Mouse (Mus musculus) intestine, embryonic 14.5 days (tissue): ENCODE results near the gene Nudt21. TPM values are rescaled to one million over a fixed set of nuclear protein-coding genes. Genes with fewer than 3 reads are reported as not detected.

Source experiments
- ATAC-seq: fragments of 200-750 bp; cut with Nextera tagmentation; replicated peaks from 2 replicates; pipeline ENCODE4 v1.8.0; 2017; ENCODE audit warnings: low read depth, moderate number of reproducible peaks, moderate TSS enrichment, moderate library complexity; ENCODE audit not compliant: low FRiP score, low TSS enrichment
- DNase-seq: peaks from one replicate; pipeline ENCODE4 v3.0.0-alpha.2; 2018; ENCODE audit warnings: low spot score
- H3K27ac ChIP-seq: fragments of 300-500 bp; sonication (generic); 2 replicates; pipeline ENCODE4 v1.5.1; 2014; ENCODE audit warnings: low read depth, mild to moderate bottlenecking, control low read depth
- H3K27me3 ChIP-seq: fragments of 300-500 bp; sonication (generic); replicated peaks from 2 replicates; pipeline ENCODE4 v1.6.1; 2014; ENCODE audit warnings: low read length, control low read depth; ENCODE audit not compliant: control insufficient read depth, insufficient read depth
- H3K36me3 ChIP-seq: fragments of 300-500 bp; sonication (generic); 2 replicates; pipeline ENCODE4 v1.6.1; 2014; ENCODE audit warnings: low read length, control low read depth; ENCODE audit not compliant: control insufficient read depth, insufficient read depth
- H3K4me1 ChIP-seq: fragments of 300-500 bp; sonication (generic); replicated peaks from 2 replicates; pipeline ENCODE4 v1.6.1; 2014; ENCODE audit warnings: low read length, control low read depth, mixed read lengths; ENCODE audit not compliant: control insufficient read depth, insufficient read depth
- H3K4me2 ChIP-seq: fragments of 300-500 bp; sonication (generic); 2 replicates; pipeline ENCODE4 v1.6.1; 2014; ENCODE audit warnings: low read length
- H3K4me3 ChIP-seq: fragments of 300-500 bp; sonication (generic); 2 replicates; pipeline ENCODE4 v1.5.1; 2014; ENCODE audit warnings: low read depth, low read length, control low read depth, mixed read lengths
- H3K9ac ChIP-seq: fragments of 300-500 bp; sonication (generic); 2 replicates; pipeline ENCODE4 v1.6.1; 2014; ENCODE audit warnings: mild to moderate bottlenecking, low read length
- H3K9me3 ChIP-seq: fragments of 300-500 bp; sonication (generic); 2 replicates; pipeline ENCODE4 v1.6.1; 2016; ENCODE audit warnings: low read length, control low read depth; ENCODE audit not compliant: control insufficient read depth
- WGBS: fragments of 180-500 bp; shearing (Covaris S2); extraction: QIAGEN DNeasy Blood & Tissue Kit; methylation state at CpG from one replicate; pipeline ENCODE4 v1.1.7; 2014; 5-methylcytosine and 5-hydroxymethylcytosine counted together
- polyA plus RNA-seq: library from polyadenylated mRNA; unstranded; fragments of >200 nt; fragmentation: Nextera tagmentation; extraction: Ambion mirVana; gene quantifications from 2 replicates; pipeline ENCODE4 v1.2.1, GENCODE M21; 2014

The Nudt21 gene
- polyA plus RNA-seq: 128 and 141 TPM in 2 replicates

DNA sequence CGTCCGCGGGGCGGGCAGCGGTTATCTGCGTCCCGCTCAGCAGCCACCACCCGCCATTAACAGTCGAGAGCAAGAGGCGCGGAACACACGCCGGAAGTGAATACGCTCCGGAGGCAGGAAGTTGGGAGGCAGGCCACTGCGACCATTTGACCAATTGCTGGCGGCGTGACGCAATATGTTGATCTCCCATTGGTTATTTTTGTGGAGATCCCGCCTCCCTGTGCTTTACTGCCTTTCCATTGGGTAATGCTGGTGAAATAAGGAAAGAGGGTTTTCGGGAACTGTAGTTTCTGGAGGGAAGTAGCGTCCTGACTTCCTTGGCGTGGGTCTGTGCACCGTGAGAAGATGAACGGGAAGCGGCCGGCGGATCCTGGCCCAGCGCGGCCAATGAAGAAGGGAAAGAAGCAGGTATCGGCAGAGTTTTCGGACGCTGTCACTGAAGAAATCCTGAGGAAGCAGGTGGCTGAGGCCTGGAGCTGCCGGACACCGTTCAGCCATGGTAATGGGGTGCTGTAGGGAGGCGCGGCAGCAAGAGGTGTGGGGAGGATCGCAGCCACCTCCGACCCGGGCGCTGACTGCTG lies at the start of gene Nudt21, which contains the start of gene Ogfod1:
Gene Nudt21, minus strand, starts transcription at position 88 of the 581 bp plus-strand sequence.
Gene Ogfod1, plus strand, starts transcription at position 255 of the 581 bp plus-strand sequence.
- H3K4me1 ChIP-seq: peaks cover 15% of the 10 kb centered on the region
- H3K4me2 ChIP-seq: peak within 1 kb of the TSS; percentile 79
- DNase-seq (peak; percentile 98), ATAC-seq (peak; percentile 99)
- H3K27me3 ChIP-seq: no peaks in the 10 kb centered on the region
- peaks cover 12% of the 10 kb centered on the region; the same call in 1 of the 2 replicates for H3K36me3 ChIP-seq
- H3K9me3 ChIP-seq: no peaks in the 10 kb centered on the region
- H3K9ac ChIP-seq: peak within 1 kb of the TSS; percentile 64
- WGBS: under 1% methylated on average over 41 of the region's 41 CpGs
- H3K4me3 ChIP-seq: peak within 1 kb of the TSS; percentile 70
- H3K27ac ChIP-seq: peak within 1 kb of the TSS; percentile 48

DNA sequence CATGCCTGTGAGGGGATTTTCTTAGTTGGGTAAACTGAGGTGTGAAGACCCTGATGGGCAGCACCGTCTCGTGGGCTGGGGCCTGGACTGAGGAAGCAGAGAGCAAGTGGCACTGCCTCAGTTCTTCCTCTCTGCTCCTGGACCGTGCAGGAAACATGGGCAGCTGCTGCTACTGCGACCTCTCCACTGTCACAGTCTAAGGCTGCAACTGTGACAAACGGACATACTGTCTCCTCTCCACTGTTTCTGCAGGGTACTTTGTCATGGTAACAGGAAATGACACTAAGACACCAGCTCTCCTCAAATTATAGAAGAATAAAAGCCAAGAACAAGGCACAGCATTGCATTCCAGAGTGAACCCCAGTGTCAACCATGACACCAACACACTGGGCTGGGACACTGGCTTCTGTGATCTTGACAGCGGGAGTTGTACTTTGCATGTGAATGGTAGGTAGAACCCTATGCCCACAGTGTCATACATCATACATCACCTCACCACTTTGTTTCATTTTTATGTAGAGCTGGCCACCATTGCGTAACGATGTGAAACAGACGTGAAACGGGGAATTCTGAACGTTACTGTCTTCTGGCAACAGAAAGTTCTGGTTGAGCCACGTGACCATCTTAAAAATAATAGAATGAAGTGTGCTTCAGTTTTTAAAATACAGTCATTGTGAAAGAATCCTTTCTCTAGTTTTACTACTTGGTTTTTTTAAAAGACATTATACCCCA lies 39.8 kb upstream of the Nudt21 start:
- no peak for DNase-seq
- WGBS: 84% methylated on average over 12 of the region's 12 CpGs
- H3K9ac ChIP-seq: no peak overlapping the region
- H3K27ac ChIP-seq: no peak overlapping the region
- H3K4me1 ChIP-seq: no peaks in the 10 kb centered on the region
- ATAC-seq: no peak
- H3K9me3 ChIP-seq: no peaks in the 10 kb centered on the region
- no peaks in the 10 kb centered on the region for H3K27me3 ChIP-seq
- H3K4me3 ChIP-seq: no peak overlapping the region
- no peak overlapping the region for H3K4me2 ChIP-seq
- peaks cover 5% of the 10 kb centered on the region for H3K36me3 ChIP-seq

DNA sequence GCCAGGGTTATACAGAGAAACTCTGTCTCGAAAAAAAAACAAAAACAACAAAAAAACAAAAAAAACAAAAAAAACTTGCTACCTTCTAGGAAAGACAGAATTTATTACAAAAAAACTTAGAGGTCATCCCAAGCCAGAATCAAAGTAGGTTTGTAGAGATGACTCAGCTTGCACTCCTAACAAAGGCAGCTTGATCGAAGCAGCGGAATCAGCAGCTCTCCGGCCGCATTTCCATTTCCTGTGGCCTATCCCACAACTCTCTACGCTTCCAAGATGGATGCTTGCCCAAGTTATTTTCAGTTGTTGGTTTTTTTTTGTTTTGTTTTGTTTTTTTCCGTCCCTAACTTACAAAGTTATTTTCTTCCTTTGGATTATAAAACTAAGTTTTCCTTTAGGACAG lies 32.0 kb upstream of the Nudt21 start:
- WGBS: 94% methylated on average over 7 of the region's 7 CpGs
- no peak for ATAC-seq
- H3K27ac ChIP-seq: no peak overlapping the region
- H3K4me2 ChIP-seq: no peak overlapping the region
- peaks cover 16% of the 10 kb centered on the region for H3K36me3 ChIP-seq
- DNase-seq: no peak
- H3K4me1 ChIP-seq: no peaks in the 10 kb centered on the region
- no peaks in the 10 kb centered on the region for H3K27me3 ChIP-seq
- no peaks in the 10 kb centered on the region for H3K9me3 ChIP-seq
- H3K9ac ChIP-seq: no peak overlapping the region
- H3K4me3 ChIP-seq: no peak overlapping the region

GRCm38 (mm10) chr8:94066121-94066863 lies 29.5 kb upstream of the Nudt21 start:
- no peak overlapping the region for H3K27ac ChIP-seq
- ATAC-seq (no peak), DNase-seq (no peak)
- no peak overlapping the region for H3K9ac ChIP-seq
- WGBS: 82% methylated on average over 11 of the region's 11 CpGs
- no peak overlapping the region for H3K4me2 ChIP-seq
- no peak overlapping the region for H3K4me3 ChIP-seq
- no peaks in the 10 kb centered on the region for H3K4me1 ChIP-seq
- H3K36me3 ChIP-seq: peaks cover 29% of the 10 kb centered on the region
- no peaks in the 10 kb centered on the region for H3K9me3 ChIP-seq
- H3K27me3 ChIP-seq: no peaks in the 10 kb centered on the region

- DNase-seq: peak; percentile 75
Measured at GRCm38 (mm10) chr8:94057157-94057854, 20.5 kb upstream of the Nudt21 start.

DNA sequence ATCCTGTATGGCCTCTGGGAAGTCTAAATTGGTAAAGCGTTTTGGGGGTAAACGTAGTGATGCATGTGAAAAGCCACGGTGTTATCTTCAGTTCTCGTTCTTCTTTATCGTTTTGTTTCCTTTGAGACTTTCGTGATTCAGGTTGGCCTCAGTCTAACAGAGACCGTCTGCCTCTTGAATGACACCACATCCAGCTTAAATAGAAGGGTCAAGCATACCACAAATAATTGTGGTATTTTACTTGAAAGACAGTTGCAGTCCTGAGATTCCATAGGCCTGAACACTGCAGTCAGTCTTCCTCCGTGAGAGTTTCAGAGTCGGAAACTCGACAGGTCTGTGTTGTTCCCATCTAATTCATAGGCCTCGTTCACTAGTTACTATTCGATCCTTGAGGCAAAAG lies 15.9 kb upstream of the Nudt21 start:
- H3K4me1 ChIP-seq: no peaks in the 10 kb centered on the region
- WGBS: 92% methylated on average over 12 of the region's 12 CpGs
- H3K9me3 ChIP-seq: no peaks in the 10 kb centered on the region
- H3K36me3 ChIP-seq: peaks cover 48% of the 10 kb centered on the region
- no peak overlapping the region for H3K27ac ChIP-seq
- no peak overlapping the region for H3K4me3 ChIP-seq
- no peak for DNase-seq
- no peak overlapping the region for H3K4me2 ChIP-seq
- H3K9ac ChIP-seq: no peak overlapping the region
- H3K27me3 ChIP-seq: no peaks in the 10 kb centered on the region
- ATAC-seq: no peak

More at GRCm38 (mm10) chr8:94057157-94057854, 20.5 kb upstream of the Nudt21 start:
- H3K4me1 ChIP-seq: no peaks in the 10 kb centered on the region
- no peak overlapping the region for H3K4me3 ChIP-seq
- ATAC-seq: no peak
- H3K27ac ChIP-seq: no peak overlapping the region
- H3K9me3 ChIP-seq: no peaks in the 10 kb centered on the region
- H3K36me3 ChIP-seq: peaks cover 49% of the 10 kb centered on the region
- no peak overlapping the region for H3K9ac ChIP-seq
- no peaks in the 10 kb centered on the region for H3K27me3 ChIP-seq
- no peak overlapping the region for H3K4me2 ChIP-seq
- 57% methylated on average over 6 of the region's 6 CpGs for WGBS

DNA sequence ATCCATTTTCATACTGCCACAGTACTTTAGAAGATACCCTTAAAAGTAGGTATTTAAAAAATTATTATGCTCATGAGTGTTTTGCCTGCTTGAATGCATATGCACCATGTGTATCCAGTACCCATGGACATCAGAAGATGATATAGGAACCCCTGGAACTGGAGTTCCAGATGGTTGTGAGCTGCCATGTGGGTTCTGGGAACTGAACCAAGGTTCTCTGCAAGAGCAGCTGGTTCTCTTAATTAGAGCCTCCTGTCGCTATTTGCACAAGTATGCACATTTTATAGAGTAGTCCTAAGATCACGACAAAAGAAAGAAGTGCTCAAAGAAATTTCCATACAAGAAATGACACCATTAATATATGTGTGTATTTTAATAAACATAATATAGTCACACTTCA lies 11.0 kb upstream of the Nudt21 start:
- WGBS: 77% methylated on average over 2 of the region's 2 CpGs
- no peak for DNase-seq
- H3K36me3 ChIP-seq: peaks cover 15% of the 10 kb centered on the region
- ATAC-seq: no peak
- no peaks in the 10 kb centered on the region for H3K27me3 ChIP-seq
- H3K9ac ChIP-seq: no peak overlapping the region
- H3K4me1 ChIP-seq: no peaks in the 10 kb centered on the region
- H3K9me3 ChIP-seq: no peaks in the 10 kb centered on the region
- H3K27ac ChIP-seq: no peak overlapping the region
- H3K4me2 ChIP-seq: no peak overlapping the region
- no peak overlapping the region for H3K4me3 ChIP-seq

- H3K9ac ChIP-seq: peak overlapping the region; percentile 54
- H3K27ac ChIP-seq: no peak overlapping the region
- peaks cover 15% of the 10 kb centered on the region for H3K4me1 ChIP-seq
- no peaks in the 10 kb centered on the region for H3K9me3 ChIP-seq
- DNase-seq (peak; percentile 55), ATAC-seq (no peak)
- H3K4me3 ChIP-seq: peak overlapping the region; percentile 70
- H3K4me2 ChIP-seq: peak overlapping the region; percentile 79
- H3K27me3 ChIP-seq: no peaks in the 10 kb centered on the region
- 4% methylated on average over 15 of the region's 15 CpGs for WGBS
- H3K36me3 ChIP-seq: peaks cover 12% of the 10 kb centered on the region; the same call in 1 of the 2 replicates
Measured at GRCm38 (mm10) chr8:94037806-94038205, 975 bp upstream of the Nudt21 start.
